Mouse (Mus musculus): ENCODE data around the gene Gm49378. TPM values are rescaled to one million over a fixed set of nuclear protein-coding genes. Genes with fewer than 3 reads are reported as not detected.
A peak's percentile ranks its signal among the peaks of the same experiment; 100 is the strongest.

The Gm49378 gene
- total and polyA plus RNA-seq, 3 experiments, result 0.17 to 11.7 (median 8.7) TPM

DNA sequence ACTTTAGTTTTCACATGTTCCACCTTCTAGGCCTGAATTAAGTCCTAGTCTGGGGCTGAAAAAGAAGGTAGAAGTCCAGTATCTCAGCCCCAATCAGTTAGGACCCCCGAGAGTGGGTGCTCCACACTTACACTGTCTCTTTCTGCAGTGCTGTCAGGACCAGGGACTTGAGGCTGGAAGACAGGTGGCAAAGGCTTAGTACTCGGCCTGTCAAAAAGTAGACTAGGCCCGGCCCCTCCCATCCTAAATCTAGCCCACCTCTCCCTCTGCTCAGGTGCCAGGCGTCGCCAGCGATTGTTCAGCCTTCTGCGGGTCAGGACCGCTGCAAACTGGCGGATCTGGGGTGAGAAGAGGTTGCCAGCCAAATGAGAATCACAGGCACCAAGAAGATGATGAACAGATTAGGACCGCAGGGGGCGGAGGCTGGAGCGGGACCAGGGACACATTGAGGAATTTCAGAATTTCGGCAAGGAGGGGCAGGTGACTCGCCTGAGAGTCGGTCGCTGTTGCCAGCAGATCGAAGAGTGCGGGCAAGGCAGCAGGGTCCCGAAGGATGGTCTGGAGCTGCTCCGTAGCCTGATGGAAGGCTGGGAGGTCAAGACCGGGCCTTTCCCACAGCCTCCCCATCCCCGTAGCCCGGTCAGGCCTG lies 2.7 kb downstream of the Gm49378 start:
- TF ChIP-seq MAZ (IDR thresholded peaks at IDR 0.05; ENCODE audit: low read depth, low read length) (0 out of 2 replicates have a peak, but pooled peaks have one; percentile 22), TCF12 (IDR thresholded peaks at IDR 0.05; ENCODE audit: low read depth, low read length) (no peak), SIN3A (IDR thresholded peaks at IDR 0.05; ENCODE audit: low read length) (no peak)
- peak overlapping the region; percentile 54 for H3K9ac ChIP-seq (ENCODE audit: insufficient read depth, low read depth)
- peak overlapping the region; percentile 23 for H3K4me2 ChIP-seq (ENCODE audit: insufficient read depth, low read depth, poor library complexity, severe bottlenecking)
- peaks cover 62 to 83% of the 10 kb centered on the region in 2 experiments for H3K36me3 ChIP-seq (replicated peaks in 1 of 2; ENCODE audit: control insufficient read depth in 1 of 2, insufficient read depth in 1 of 2, low read length in 1 of 2)
- H3K27me3 ChIP-seq (replicated peaks), result no peaks in the 10 kb centered on the region
- peaks cover 4 to 25% of the 10 kb centered on the region in 2 experiments; a peak in 3 of 4 replicates for H3K4me1 ChIP-seq (ENCODE audit: control insufficient read depth in 1 of 2, insufficient read depth in 2 of 2)
- dilution Hi-C loops (cut with MboI; ENCODE audit: extremely low pct_ligation_motif_present, extremely low pct_unique_long_range_greater_than_20kb, low sequenced_read_pairs) (no loop called here), in situ Hi-C loops (cut with MboI; ENCODE audit: low pct_ligation_motif_present, low pct_unique_long_range_greater_than_20kb, low sequenced_read_pairs) (no loop called here)
- H3K4me3 ChIP-seq (replicated peaks in 1 of 3; ENCODE audit: low read depth in 2 of 3, low read length in 2 of 3, poor library complexity in 1 of 3), result peak overlapping the region; percentile 75 to 89 (median 78)
- DNase-seq (ENCODE audit: extremely low read depth), result peak; percentile 23
- no peak overlapping the region; the same call in 1 of the 2 replicates for H3K27ac ChIP-seq (ENCODE audit: insufficient read depth, low read depth)
- peaks cover 10% of the 10 kb centered on the region; the same call in 1 of the 2 replicates for H3K79me2 ChIP-seq (replicated peaks; ENCODE audit: control insufficient read depth, extremely low read depth, insufficient read depth, poor library complexity, severe bottlenecking)
- no peaks in the 10 kb centered on the region for H3K9me3 ChIP-seq (replicated peaks; ENCODE audit: low read length)

- no peaks in the 10 kb centered on the region for H3K9me3 ChIP-seq (replicated peaks; ENCODE audit: low read length)
- no peak overlapping the region for H3K4me3 ChIP-seq (replicated peaks in 1 of 3; ENCODE audit: low read depth in 2 of 3, low read length in 2 of 3, poor library complexity in 1 of 3)
- H3K27ac ChIP-seq (ENCODE audit: insufficient read depth, low read depth), result no peak overlapping the region
- dilution Hi-C loops (cut with MboI; ENCODE audit: extremely low pct_ligation_motif_present, extremely low pct_unique_long_range_greater_than_20kb, low sequenced_read_pairs) (no loop called here), in situ Hi-C loops (cut with MboI; ENCODE audit: low pct_ligation_motif_present, low pct_unique_long_range_greater_than_20kb, low sequenced_read_pairs) (no loop called here)
- no peak overlapping the region for H3K4me2 ChIP-seq (ENCODE audit: insufficient read depth, low read depth, poor library complexity, severe bottlenecking)
- DNase-seq (ENCODE audit: extremely low read depth), result peak; percentile 45
- peaks cover 95 to 100% of the 10 kb centered on the region in 2 experiments for H3K36me3 ChIP-seq (replicated peaks in 1 of 2; ENCODE audit: control insufficient read depth in 1 of 2, insufficient read depth in 1 of 2, low read length in 1 of 2)
- TF ChIP-seq RAD21 (IDR thresholded peaks at IDR 0.05; ENCODE audit: low read depth, low read length) (peak; percentile 31), CTCF (conservative IDR thresholded peaks at IDR 0.05 in 1 of 2, IDR thresholded peaks at IDR 0.05 in 1 of 2; ENCODE audit: low read depth in 2 of 2, low read length in 2 of 2) (peak; percentile 77), ZNF384 (IDR thresholded peaks at IDR 0.05; ENCODE audit: low read depth, low read length) (no peak), PAX5 (IDR thresholded peaks at IDR 0.05; ENCODE audit: low read length) (no peak), SMC3 (IDR thresholded peaks at IDR 0.05; ENCODE audit: low read depth, low read length) (peak; percentile 70)
- peaks cover under 1% of the 10 kb centered on the region; the same call in 1 of the 2 replicates for H3K79me2 ChIP-seq (replicated peaks; ENCODE audit: control insufficient read depth, extremely low read depth, insufficient read depth, poor library complexity, severe bottlenecking)
- H3K27me3 ChIP-seq (replicated peaks), result no peaks in the 10 kb centered on the region
- no peak overlapping the region for H3K9ac ChIP-seq (ENCODE audit: insufficient read depth, low read depth)
- peaks cover 4 to 10% of the 10 kb centered on the region in 2 experiments; a peak in 3 of 4 replicates for H3K4me1 ChIP-seq (ENCODE audit: control insufficient read depth in 1 of 2, insufficient read depth in 2 of 2)
These were observed 8.4 kb downstream of the Gm49378 start for GRCm38 (mm10) chr14:55629312-55629711.

GRCm38 (mm10) chr14:55628077-55628827 lies 9.4 kb downstream of the Gm49378 start:
- peaks cover 89 to 100% of the 10 kb centered on the region in 2 experiments for H3K36me3 ChIP-seq (replicated peaks in 1 of 2; ENCODE audit: control insufficient read depth in 1 of 2, insufficient read depth in 1 of 2, low read length in 1 of 2)
- H3K79me2 ChIP-seq (replicated peaks; ENCODE audit: control insufficient read depth, extremely low read depth, insufficient read depth, poor library complexity, severe bottlenecking), result no peaks in the 10 kb centered on the region
- DNase-seq (ENCODE audit: extremely low read depth), result no peak
- no peak overlapping the region for H3K9ac ChIP-seq (ENCODE audit: insufficient read depth, low read depth)
- H3K27me3 ChIP-seq (replicated peaks), result no peaks in the 10 kb centered on the region
- H3K4me1 ChIP-seq (ENCODE audit: control insufficient read depth in 1 of 2, insufficient read depth in 2 of 2), result peaks cover 0 to under 1% of the 10 kb centered on the region in 2 experiments; a peak in 1 of 4 replicates
- H3K27ac ChIP-seq (ENCODE audit: insufficient read depth, low read depth), result no peak overlapping the region
- H3K9me3 ChIP-seq (replicated peaks; ENCODE audit: low read length), result no peaks in the 10 kb centered on the region
- in situ Hi-C loops (cut with MboI; ENCODE audit: low pct_ligation_motif_present, low pct_unique_long_range_greater_than_20kb, low sequenced_read_pairs), result no loop called here
- TF ChIP-seq USF1 (IDR thresholded peaks at IDR 0.05; ENCODE audit: low read depth, low read length) (no peak), MXI1 (IDR thresholded peaks at IDR 0.05; ENCODE audit: low read depth, low read length) (no peak), BHLHE40 (IDR thresholded peaks at IDR 0.05; ENCODE audit: low read depth, low read length) (no peak), EP300 (IDR thresholded peaks at IDR 0.05; ENCODE audit: low read length) (no peak), ZKSCAN1 (IDR thresholded peaks at IDR 0.05; ENCODE audit: borderline replicate concordance, low read depth, low read length) (no peak), USF2 (conservative IDR thresholded peaks at IDR 0.05; ENCODE audit: low read depth, low read length) (no peak), MAFK (IDR thresholded peaks at IDR 0.05; ENCODE audit: insufficient replicate concordance, low read length) (no peak)
- no peak overlapping the region for H3K4me2 ChIP-seq (ENCODE audit: insufficient read depth, low read depth, poor library complexity, severe bottlenecking)
- dilution Hi-C loops (cut with MboI; ENCODE audit: extremely low pct_ligation_motif_present, extremely low pct_unique_long_range_greater_than_20kb, low sequenced_read_pairs), result no loop called here
- no peak overlapping the region for H3K4me3 ChIP-seq (replicated peaks in 1 of 3; ENCODE audit: low read depth in 2 of 3, low read length in 2 of 3, poor library complexity in 1 of 3)

All from CH12.LX (cell line).